Comparison of ENCODE assay signal across 11 mouse cellular contexts in genomic region chr4:134118126-134118800, GRCm38 (mm10). TPM values are rescaled to one million over a fixed set of nuclear protein-coding genes. Genes with fewer than 3 reads are reported as not detected.
A peak's percentile ranks its signal among the peaks of the same experiment; 100 is the strongest.
DNase-seq lines count a peak whose midpoint lies in the region; ATAC-seq and TF ChIP-seq lines count a peak whose summit lies in the region.
"Had no signal": no experiment of that assay in that cellular context is flagged by ENCODE, and none has a peak within 500 bp of the region (broad histone marks: within the 10 kb centered on the region; RNA-seq: fewer than 3 reads in every experiment).

No protein-coding gene starts in this region.

- no peaks in the 10 kb centered on the region; the same call in 1 of the 2 replicates for H3K27me3 ChIP-seq in limb, embryonic 11.5 days (ENCODE audit: control insufficient read depth, insufficient read depth, low read length)
- no peaks in the 10 kb centered on the region for H3K27me3 ChIP-seq in thymus, adult 2 months (ENCODE audit: control insufficient read depth, insufficient read depth, low read length)
- no peaks in the 10 kb centered on the region for H3K27me3 ChIP-seq in neural tube, embryonic 15.5 days (replicated peaks)

- H3K4me2 ChIP-seq in limb, embryonic 11.5 days (ENCODE audit: low read depth, severe bottlenecking) = no peak overlapping the region; the same call in 1 of the 2 replicates
- no peak overlapping the region for H3K4me2 ChIP-seq in neural tube, embryonic 15.5 days
- H3K4me2 ChIP-seq: heart, embryonic 11.5 days had no signal

- in situ Hi-C loops in ES-E14 (cut with MboI; ENCODE audit: low sequenced_read_pairs in 2 of 2, unreplicated experiment in 2 of 2) = no loop called here

- no peaks in the 10 kb centered on the region for H3K36me3 ChIP-seq in ES-E14 (ENCODE audit: control insufficient read depth, insufficient read depth, low read length, poor library complexity, severe bottlenecking)
- H3K36me3 ChIP-seq in limb, embryonic 11.5 days (ENCODE audit: control insufficient read depth, insufficient read depth, low read length) = no peaks in the 10 kb centered on the region
- H3K36me3 ChIP-seq in thymus, adult 2 months (ENCODE audit: control insufficient read depth, insufficient read depth, low read length) = no peaks in the 10 kb centered on the region
- H3K36me3 ChIP-seq in neural tube, embryonic 15.5 days = no peaks in the 10 kb centered on the region

- TF ChIP-seq POLR2A in lung, adult 2 months (IDR thresholded peaks at IDR 0.05; ENCODE audit: borderline replicate concordance, extremely low read depth, low read depth, low read length) = 0 out of 2 replicates have a peak, but pooled peaks have one; percentile 7
- TF ChIP-seq POLR2A in thymus, adult 2 months (IDR thresholded peaks at IDR 0.05; ENCODE audit: control insufficient read depth, extremely low read depth, insufficient read depth, low read length, poor library complexity) = no peak

- H3K4me3 ChIP-seq in lung, adult 2 months (replicated peaks; ENCODE audit: extremely low read depth, low read depth, low read length) = no peak overlapping the region
- H3K4me3 ChIP-seq in ES-E14 (ENCODE audit: insufficient read depth in 1 of 2, low read depth in 1 of 2, low read length in 2 of 2, poor library complexity in 1 of 2, severe bottlenecking in 1 of 2) = peak overlapping the region; percentile 35 to 63
- no peak overlapping the region for H3K4me3 ChIP-seq in limb, embryonic 11.5 days (ENCODE audit: low read depth, low read length)
- peak overlapping the region; percentile 30 for H3K4me3 ChIP-seq in thymus, adult 2 months (ENCODE audit: control insufficient read depth, insufficient read depth, low read length)
- no peak overlapping the region for H3K4me3 ChIP-seq in neural tube, embryonic 15.5 days (replicated peaks)
- H3K4me3 ChIP-seq: layer of hippocampus, adult 2 months had no signal

- no peaks in the 10 kb centered on the region for H3K4me1 ChIP-seq in lung, adult 2 months (ENCODE audit: control insufficient read depth, insufficient read depth, low read length)
- peaks cover 20 to 61% of the 10 kb centered on the region in 2 experiments for H3K4me1 ChIP-seq in ES-E14 (ENCODE audit: control insufficient read depth in 2 of 2, insufficient read depth in 2 of 2, low read length in 2 of 2, poor library complexity in 1 of 2)
- peaks cover 9% of the 10 kb centered on the region for H3K4me1 ChIP-seq in limb, embryonic 11.5 days (ENCODE audit: control insufficient read depth, insufficient read depth, low read length)
- peaks cover 91% of the 10 kb centered on the region for H3K4me1 ChIP-seq in thymus, adult 2 months (replicated peaks; ENCODE audit: control insufficient read depth, insufficient read depth, low read length)
- peaks cover 4% of the 10 kb centered on the region; the same call in 1 of the 2 replicates for H3K4me1 ChIP-seq in neural tube, embryonic 15.5 days

- no peak for ATAC-seq in limb, embryonic 11.5 days (ENCODE audit: insufficient number of reproducible peaks, low FRiP score, low TSS enrichment, low read depth)
- no peak for ATAC-seq in neural tube, embryonic 15.5 days (ENCODE audit: low FRiP score)

- H3K9ac ChIP-seq in ES-E14 (ENCODE audit: insufficient read depth, low read depth, low read length, poor library complexity, severe bottlenecking) = peak overlapping the region; percentile 92
- peak overlapping the region; percentile 17; the same call in 1 of the 2 replicates for H3K9ac ChIP-seq in limb, embryonic 11.5 days (ENCODE audit: low read length)
- H3K9ac ChIP-seq in neural tube, embryonic 15.5 days (replicated peaks) = no peak overlapping the region

- peak overlapping the region; percentile 95 for H3K27ac ChIP-seq in ES-E14 (ENCODE audit: insufficient read depth, low read depth, low read length, poor library complexity, severe bottlenecking)
- H3K27ac ChIP-seq in limb, embryonic 11.5 days (replicated peaks; ENCODE audit: low read depth, low read length) = no peak overlapping the region
- H3K27ac ChIP-seq in thymus, adult 2 months (ENCODE audit: control insufficient read depth, insufficient read depth, low read length) = peak overlapping the region; percentile 98
- H3K27ac ChIP-seq in neural tube, embryonic 15.5 days (replicated peaks) = no peak overlapping the region
- H3K27ac ChIP-seq: layer of hippocampus, adult 2 months had no signal

- DNase-seq in lung, adult 2 months = no peak
- no peak for DNase-seq in lung, adult 18-20 months
- DNase-seq in ES-E14 (ENCODE audit: low read depth, low spot score) = no peak
- DNase-seq in limb, embryonic 11.5 days (ENCODE audit: low spot score) = no peak
- DNase-seq in thymus, adult 2 months = peak; percentile 75
- DNase-seq in adrenal gland, postnatal 36 days = no peak
- DNase-seq in testis, postnatal 14 days (ENCODE audit: low spot score) = no peak
- DNase-seq: cerebellum, adult 18-20 months had no signal

- no peaks in the 10 kb centered on the region for H3K9me3 ChIP-seq in ES-E14 (ENCODE audit: control insufficient read depth, insufficient read depth, low read depth, low read length)
- H3K9me3 ChIP-seq in limb, embryonic 11.5 days (ENCODE audit: control insufficient read depth, low read length) = no peaks in the 10 kb centered on the region
- no peaks in the 10 kb centered on the region for H3K9me3 ChIP-seq in neural tube, embryonic 15.5 days (replicated peaks)

- TF ChIP-seq CTCF in lung, adult 2 months (IDR thresholded peaks at IDR 0.05; ENCODE audit: insufficient read depth, low read length) = no peak
- no peak for TF ChIP-seq CTCF in thymus, adult 2 months (IDR thresholded peaks at IDR 0.05; ENCODE audit: borderline replicate concordance, control insufficient read depth, extremely low read depth, insufficient read depth, low read length, poor library complexity)

- WGBS in lung, adult 2 months = 44% methylated on average over 14 of the region's 14 CpGs
- 74% methylated on average over 14 of the region's 14 CpGs for WGBS in limb, embryonic 11.5 days
- 3% methylated on average over 14 of the region's 14 CpGs for WGBS in thymus, adult 2 months
- WGBS in neural tube, embryonic 15.5 days = 81% methylated on average over 14 of the region's 14 CpGs

TF ChIP-seq in ES-E14, 5 proteins besides CTCF, POLR2A, EP300 and RAD21:
- no peak for TF ChIP-seq CHD2 (IDR thresholded peaks at IDR 0.05; ENCODE audit: low read depth, low read length)
- no peak for TF ChIP-seq MAFK (IDR thresholded peaks at IDR 0.05; ENCODE audit: insufficient read depth, low read depth, low read length)
- no peak for TF ChIP-seq ZC3H11A (IDR thresholded peaks at IDR 0.05; ENCODE audit: borderline replicate concordance, low read depth, low read length)
- no peak for TF ChIP-seq ZNF384 (IDR thresholded peaks at IDR 0.05; ENCODE audit: low read depth, low read length)
- TF ChIP-seq HCFC1 (IDR thresholded peaks at IDR 0.05; ENCODE audit: borderline replicate concordance, insufficient read depth, low read length) = no peak

RNA-seq across cellular contexts. Expression of gene Sh3bgrl3, which starts 10.3 kb away (rescaled TPM):
- 654 and 703 TPM in 2 replicates for polyA plus RNA-seq in lung, adult 2 months (2012; rRNA removed)
- total RNA-seq in ES-E14 (2012; rRNA removed) = 87.2 and 96.5 TPM in 2 replicates
- 314 and 345 TPM in 2 replicates for polyA plus RNA-seq in limb, embryonic 11.5 days (2014; fragmentation: Nextera tagmentation; extraction: Ambion mirVana)
- 1,368 and 1,549 TPM in 2 replicates for polyA plus RNA-seq in thymus, adult 2 months (2012; rRNA removed)
- 436 and 479 TPM in 2 replicates for polyA plus RNA-seq in neural tube, embryonic 15.5 days (2015; fragmentation: Nextera tagmentation; extraction: Ambion mirVana)
- total RNA-seq in adrenal gland, postnatal 36 days (2021) = 10 to 100 TPM; 66.8 to 86.5 TPM

RNA-seq across cellular contexts. Expression of gene Ubxn11, which starts 15.9 kb away (rescaled TPM):
- polyA plus RNA-seq in lung, adult 2 months (2012; rRNA removed) = 28.8 and 30.0 TPM in 2 replicates
- total RNA-seq in ES-E14 (2012; rRNA removed) = 12.4 and 23.3 TPM in 2 replicates
- 5.7 and 6.0 TPM in 2 replicates for polyA plus RNA-seq in limb, embryonic 11.5 days (2014; fragmentation: Nextera tagmentation; extraction: Ambion mirVana)
- polyA plus RNA-seq in thymus, adult 2 months (2012; rRNA removed) = 91.3 and 120 TPM in 2 replicates
- polyA plus RNA-seq in neural tube, embryonic 15.5 days (2015; fragmentation: Nextera tagmentation; extraction: Ambion mirVana) = 16.2 and 19.4 TPM in 2 replicates
- total RNA-seq in adrenal gland, postnatal 36 days (2021) = 1 to 10 TPM; 5.2 to 8.5 TPM

RNA-seq across cellular contexts. Expression of gene Cd52, which starts 23.4 kb away (rescaled TPM):
- polyA plus RNA-seq in lung, adult 2 months (2012; rRNA removed) = 52.8 and 76.5 TPM in 2 replicates
- 1.5 and 13.0 TPM in 2 replicates for total RNA-seq in ES-E14 (2012; rRNA removed)
- 5.1 and 6.2 TPM in 2 replicates for polyA plus RNA-seq in limb, embryonic 11.5 days (2014; fragmentation: Nextera tagmentation; extraction: Ambion mirVana)
- polyA plus RNA-seq in thymus, adult 2 months (2012; rRNA removed) = 355 and 480 TPM in 2 replicates
- 5.6 and 29.0 TPM in 2 replicates for polyA plus RNA-seq in neural tube, embryonic 15.5 days (2015; fragmentation: Nextera tagmentation; extraction: Ambion mirVana)
- 10 to 100 TPM; 10.9 to 12.0 TPM for total RNA-seq in adrenal gland, postnatal 36 days (2021)

RNA-seq across cellular contexts. Expression of gene Crybg2, which starts 57.6 kb away (rescaled TPM):
- 7.2 and 14.7 TPM in 2 replicates for polyA plus RNA-seq in lung, adult 2 months (2012; rRNA removed)
- 12.6 and 30.9 TPM in 2 replicates for total RNA-seq in ES-E14 (2012; rRNA removed)
- polyA plus RNA-seq in limb, embryonic 11.5 days (2014; fragmentation: Nextera tagmentation; extraction: Ambion mirVana) = 3.7 and 4.4 TPM in 2 replicates
- polyA plus RNA-seq in thymus, adult 2 months (2012; rRNA removed) = 4.4 and 5.7 TPM in 2 replicates
- polyA plus RNA-seq in neural tube, embryonic 15.5 days (2015; fragmentation: Nextera tagmentation; extraction: Ambion mirVana) = 2.5 and 3.7 TPM in 2 replicates
- total RNA-seq in adrenal gland, postnatal 36 days (2021) = not detected

Comparison
In these comparisons a context has a peak if more than half of its experiments do, and no peak if none do; other contexts are left out.
1. H3K4me3 ChIP-seq: peak in ES-E14 (2 of 2) and thymus, adult 2 months (single experiment); none in lung, adult 2 months (single experiment), limb, embryonic 11.5 days (single experiment) and neural tube, embryonic 15.5 days (single experiment).
2. H3K27ac ChIP-seq: peak in ES-E14 (single experiment) and thymus, adult 2 months (single experiment); none in limb, embryonic 11.5 days (single experiment) and neural tube, embryonic 15.5 days (single experiment).